Mouse (Mus musculus) forebrain, embryonic 11.5 days (tissue): Measurements from ENCODE around the gene Hdac4. TPM values are rescaled to one million over a fixed set of nuclear protein-coding genes. Genes with fewer than 3 reads are reported as not detected.

Source experiments
- ATAC-seq: fragments of 200-750 bp; cut with Nextera tagmentation; replicated peaks from 2 replicates; pipeline ENCODE4 v1.8.0; 2017; ENCODE audit warnings: moderate TSS enrichment; ENCODE audit not compliant: low FRiP score
- DNase-seq: peaks from one replicate; pipeline ENCODE4 v3.0.0-alpha.2; 2017; ENCODE audit warnings: low spot score
- H3K27ac ChIP-seq: fragments of 300-500 bp; sonication (generic); 2 replicates; pipeline ENCODE4 v1.5.1; 2014; ENCODE audit warnings: low read depth, low read length
- H3K27me3 ChIP-seq: fragments of 300-500 bp; sonication (generic); 2 replicates; pipeline ENCODE4 v1.6.1; 2014; ENCODE audit warnings: mild to moderate bottlenecking, low read length, mixed read lengths; ENCODE audit not compliant: control insufficient read depth, insufficient read depth
- H3K36me3 ChIP-seq: fragments of 300-500 bp; sonication (generic); 2 replicates; pipeline ENCODE4 v1.6.1; 2014; ENCODE audit warnings: mild to moderate bottlenecking, low read length, moderate library complexity, mixed read lengths; ENCODE audit not compliant: control insufficient read depth, insufficient read depth
- H3K4me1 ChIP-seq: fragments of 300-500 bp; sonication (generic); replicated peaks from 2 replicates; pipeline ENCODE4 v1.6.1; 2014; ENCODE audit warnings: low read length, mixed read lengths; ENCODE audit not compliant: control insufficient read depth, insufficient read depth
- H3K4me2 ChIP-seq: fragments of 300-500 bp; sonication (generic); 2 replicates; pipeline ENCODE4 v1.6.1; 2014; ENCODE audit warnings: low read depth, mild to moderate bottlenecking, low read length, moderate library complexity, mixed read lengths; ENCODE audit not compliant: severe bottlenecking
- H3K4me3 ChIP-seq: fragments of 300-500 bp; sonication (generic); 2 replicates; pipeline ENCODE4 v1.5.1; 2014; ENCODE audit warnings: low read depth, low read length
- H3K9ac ChIP-seq: fragments of 300-500 bp; sonication (generic); 2 replicates; pipeline ENCODE4 v1.6.1; 2014; ENCODE audit warnings: low read length
- H3K9me3 ChIP-seq: fragments of 300-500 bp; sonication (generic); 2 replicates; pipeline ENCODE4 v1.6.1; 2016; ENCODE audit warnings: low read length, mixed read lengths; ENCODE audit not compliant: control insufficient read depth
- WGBS: fragments of 180-500 bp; shearing (Covaris S2); extraction: QIAGEN DNeasy Blood & Tissue Kit; methylation state at CpG from one replicate; pipeline ENCODE4 v1.1.7; 2014; 5-methylcytosine and 5-hydroxymethylcytosine counted together
- polyA plus RNA-seq: library from polyadenylated mRNA; unstranded; fragments of >200 nt; fragmentation: Nextera tagmentation; extraction: Ambion mirVana; gene quantifications from 2 replicates; pipeline ENCODE4 v1.2.1, GENCODE M21; 2014

The Hdac4 gene
- polyA plus RNA-seq, 1 experiment from 2014 or later = 29.6 TPM

GRCm38 (mm10) chr1:92215131-92215638 lies 19.7 kb upstream of the Hdac4 start:
- Histone ChIP-seq H3K27ac (peak overlapping the region; percentile 7; the same call in 1 of the 2 replicates), H3K9ac (no peak overlapping the region), H3K27me3 (no peaks in the 10 kb centered on the region), H3K4me3 (no peak overlapping the region), H3K4me2 (no peak overlapping the region), H3K36me3 (no peaks in the 10 kb centered on the region), H3K9me3 (no peaks in the 10 kb centered on the region), H3K4me1 (peaks cover 8% of the 10 kb centered on the region; the same call in 1 of the 2 replicates)
- ATAC-seq (no peak), DNase-seq (no peak)
- 75% methylated on average over 8 of the region's 8 CpGs for WGBS

GRCm38 (mm10) chr1:92212003-92212750 lies 16.7 kb upstream of the Hdac4 start:
- whole genome bisulfite sequencing = 34% methylated on average over 13 of the region's 13 CpGs
- Histone ChIP-seq H3K9me3 (no peaks in the 10 kb centered on the region), H3K9ac (no peak overlapping the region), H3K4me1 (peaks cover 8% of the 10 kb centered on the region; the same call in 1 of the 2 replicates), H3K27me3 (no peaks in the 10 kb centered on the region), H3K36me3 (no peaks in the 10 kb centered on the region), H3K4me2 (no peak overlapping the region), H3K4me3 (no peak overlapping the region), H3K27ac (no peak overlapping the region)
- no peak for ATAC-seq
- no peak for DNase-seq

GRCm38 (mm10) chr1:92202639-92203352 lies 7.3 kb upstream of the Hdac4 start:
- Histone ChIP-seq H3K9ac (no peak overlapping the region), H3K27ac (no peak overlapping the region), H3K4me2 (no peak overlapping the region), H3K9me3 (no peaks in the 10 kb centered on the region), H3K4me3 (no peak overlapping the region), H3K4me1 (no peaks in the 10 kb centered on the region), H3K36me3 (no peaks in the 10 kb centered on the region), H3K27me3 (no peaks in the 10 kb centered on the region)
- no peak for ATAC-seq
- 86% methylated on average over 17 of the region's 17 CpGs for WGBS
- DNase-seq = no peak

- Histone ChIP-seq H3K27ac (no peak overlapping the region), H3K4me3 (no peak overlapping the region), H3K36me3 (no peaks in the 10 kb centered on the region), H3K9ac (no peak overlapping the region), H3K27me3 (no peaks in the 10 kb centered on the region), H3K9me3 (no peaks in the 10 kb centered on the region), H3K4me2 (no peak overlapping the region), H3K4me1 (no peaks in the 10 kb centered on the region)
- DNase-seq = no peak
- WGBS = 83% methylated on average over 3 of the region's 3 CpGs
- no peak for ATAC-seq
These were observed 5.0 kb downstream of the Hdac4 start for GRCm38 (mm10) chr1:92190463-92190862.

- ATAC-seq = no peak
- DNase-seq = no peak
- no peaks in the 10 kb centered on the region for H3K36me3 ChIP-seq
- whole genome bisulfite sequencing = 86% methylated on average over 3 of the region's 3 CpGs
- no peaks in the 10 kb centered on the region for H3K9me3 ChIP-seq
- no peak overlapping the region for H3K4me2 ChIP-seq
- H3K4me3 ChIP-seq = no peak overlapping the region
- no peaks in the 10 kb centered on the region for H3K27me3 ChIP-seq
- no peak overlapping the region for H3K9ac ChIP-seq
- no peak overlapping the region for H3K27ac ChIP-seq
- H3K4me1 ChIP-seq = no peaks in the 10 kb centered on the region
These were observed 8.4 kb downstream of the Hdac4 start for GRCm38 (mm10) chr1:92187137-92187536.

GRCm38 (mm10) chr1:92184600-92184999 lies 10.9 kb downstream of the Hdac4 start:
- Histone ChIP-seq H3K27ac (no peak overlapping the region), H3K9ac (no peak overlapping the region), H3K4me2 (no peak overlapping the region), H3K4me3 (no peak overlapping the region), H3K27me3 (no peaks in the 10 kb centered on the region), H3K9me3 (no peaks in the 10 kb centered on the region), H3K36me3 (no peaks in the 10 kb centered on the region), H3K4me1 (no peaks in the 10 kb centered on the region)
- no peak for DNase-seq
- ATAC-seq = no peak
- WGBS = 84% methylated on average over 1 of the region's 1 CpGs

- H3K36me3 ChIP-seq = no peaks in the 10 kb centered on the region
- no peak overlapping the region for H3K4me2 ChIP-seq
- H3K4me3 ChIP-seq = no peak overlapping the region
- H3K9ac ChIP-seq = no peak overlapping the region
- WGBS = 78% methylated on average over 5 of the region's 5 CpGs
- H3K4me1 ChIP-seq = peaks cover 2% of the 10 kb centered on the region
- H3K9me3 ChIP-seq = no peaks in the 10 kb centered on the region
- H3K27me3 ChIP-seq = no peaks in the 10 kb centered on the region
- H3K27ac ChIP-seq = no peak overlapping the region
- DNase-seq (no peak), ATAC-seq (no peak)
These were observed 12.3 kb downstream of the Hdac4 start for GRCm38 (mm10) chr1:92183101-92183790.

GRCm38 (mm10) chr1:92181970-92182369 lies 13.5 kb downstream of the Hdac4 start:
- no peak for DNase-seq
- Histone ChIP-seq H3K4me1 (peaks cover 10% of the 10 kb centered on the region), H3K27ac (no peak overlapping the region), H3K27me3 (no peaks in the 10 kb centered on the region), H3K4me2 (no peak overlapping the region), H3K4me3 (no peak overlapping the region), H3K36me3 (no peaks in the 10 kb centered on the region), H3K9ac (no peak overlapping the region), H3K9me3 (no peaks in the 10 kb centered on the region)
- 82% methylated on average over 2 of the region's 2 CpGs for WGBS
- no peak for ATAC-seq
